Mouse (Mus musculus) heart, embryonic 10.5 days (tissue): ENCODE data around the gene Pipox. TPM values are rescaled to one million over a fixed set of nuclear protein-coding genes. Genes with fewer than 3 reads are reported as not detected.

ENCODE experiments used
- DNase-seq: peaks from one replicate; pipeline ENCODE4 v3.0.0-alpha.2; 2017; ENCODE audit warnings: low spot score
- H3K27ac ChIP-seq: fragments of 300-500 bp; sonication (generic); 2 replicates; pipeline ENCODE4 v1.5.1; 2016; ENCODE audit warnings: mild to moderate bottlenecking
- H3K27me3 ChIP-seq: fragments of 300-500 bp; sonication (generic); 2 replicates; pipeline ENCODE4 v1.6.1; 2016; ENCODE audit warnings: mild to moderate bottlenecking; ENCODE audit not compliant: poor library complexity, insufficient read depth, severe bottlenecking
- H3K36me3 ChIP-seq: fragments of 300-500 bp; sonication (generic); 2 replicates; pipeline ENCODE4 v1.6.1; 2016; ENCODE audit warnings: mild to moderate bottlenecking, moderate library complexity
- H3K4me1 ChIP-seq: fragments of 300-500 bp; sonication (generic); 2 replicates; pipeline ENCODE4 v1.6.1; 2016; ENCODE audit warnings: mild to moderate bottlenecking
- H3K4me3 ChIP-seq: fragments of 300-500 bp; sonication (generic); 2 replicates; pipeline ENCODE4 v1.5.1; 2016; ENCODE audit warnings: mild to moderate bottlenecking, moderate library complexity
- H3K9me3 ChIP-seq: fragments of 300-500 bp; sonication (generic); 2 replicates; pipeline ENCODE4 v1.6.1; 2016; ENCODE audit warnings: mild to moderate bottlenecking, moderate library complexity
- WGBS: fragments of 180-500 bp; shearing (Covaris S2); methylation state at CpG from one replicate; pipeline ENCODE4 v1.1.7; 2016; 5-methylcytosine and 5-hydroxymethylcytosine counted together
- polyA plus RNA-seq: library from polyadenylated mRNA; unstranded; fragments of >200 nt; fragmentation: Nextera tagmentation; extraction: Ambion mirVana; gene quantifications from 2 replicates; pipeline ENCODE4 v1.2.1, GENCODE M21; 2016

The Pipox gene
- polyA plus RNA-seq, 1 experiment from 2014 or later = 3.0 TPM

GRCm38 (mm10) chr11:77847599-77848128 is 46.2 kb downstream of the Pipox start:
- no peak for DNase-seq
- H3K27ac ChIP-seq = no peak overlapping the region
- WGBS = 61% methylated on average over 9 of the region's 9 CpGs
- H3K4me1 ChIP-seq = peaks cover 16% of the 10 kb centered on the region
- H3K9me3 ChIP-seq = no peaks in the 10 kb centered on the region
- H3K4me3 ChIP-seq = no peak overlapping the region
- no peaks in the 10 kb centered on the region for H3K27me3 ChIP-seq
- peaks cover 98% of the 10 kb centered on the region for H3K36me3 ChIP-seq

- 55% methylated on average over 4 of the region's 4 CpGs for WGBS
- Histone ChIP-seq H3K9me3 (no peaks in the 10 kb centered on the region), H3K27me3 (no peaks in the 10 kb centered on the region; the same call in 1 of the 2 replicates), H3K4me3 (no peak overlapping the region), H3K36me3 (peaks cover 100% of the 10 kb centered on the region), H3K27ac (no peak overlapping the region), H3K4me1 (0 out of 2 replicates have a peak, but pooled peaks cover 2% of the 10 kb centered on the region)
- no peak for DNase-seq
Observed at GRCm38 (mm10) chr11:77843906-77844200, 50.0 kb downstream of the Pipox start.

- no peak for DNase-seq
- Histone ChIP-seq H3K27ac (no peak overlapping the region), H3K27me3 (no peaks in the 10 kb centered on the region; the same call in 1 of the 2 replicates), H3K36me3 (peaks cover 100% of the 10 kb centered on the region), H3K4me3 (no peak overlapping the region), H3K4me1 (0 out of 2 replicates have a peak, but pooled peaks cover 2% of the 10 kb centered on the region), H3K9me3 (no peaks in the 10 kb centered on the region)
- WGBS = 86% methylated on average over 21 of the region's 21 CpGs
Observed at GRCm38 (mm10) chr11:77843068-77843905, 50.6 kb downstream of the Pipox start.

- Histone ChIP-seq H3K4me3 (no peak overlapping the region), H3K27me3 (no peaks in the 10 kb centered on the region; the same call in 1 of the 2 replicates), H3K4me1 (peaks cover 16% of the 10 kb centered on the region), H3K9me3 (no peaks in the 10 kb centered on the region), H3K27ac (no peak overlapping the region), H3K36me3 (peaks cover 100% of the 10 kb centered on the region)
- WGBS = 84% methylated on average over 16 of the region's 16 CpGs
- no peak for DNase-seq
Observed at GRCm38 (mm10) chr11:77840523-77841245, 53.2 kb downstream of the Pipox start.

GRCm38 (mm10) chr11:77837856-77838255 is 56.0 kb downstream of the Pipox start:
- peaks cover 100% of the 10 kb centered on the region for H3K36me3 ChIP-seq
- peaks cover 14% of the 10 kb centered on the region for H3K4me1 ChIP-seq
- H3K4me3 ChIP-seq = no peak overlapping the region
- no peaks in the 10 kb centered on the region; the same call in 1 of the 2 replicates for H3K27me3 ChIP-seq
- H3K9me3 ChIP-seq = no peaks in the 10 kb centered on the region
- no peak for DNase-seq
- WGBS = 83% methylated on average over 5 of the region's 5 CpGs
- H3K27ac ChIP-seq = no peak overlapping the region

- DNase-seq = no peak
- H3K27me3 ChIP-seq = no peaks in the 10 kb centered on the region; the same call in 1 of the 2 replicates
- peak overlapping the region; percentile 75 for H3K27ac ChIP-seq
- no peaks in the 10 kb centered on the region for H3K9me3 ChIP-seq
- no peak overlapping the region for H3K4me3 ChIP-seq
- 50% methylated on average over 4 of the region's 4 CpGs for WGBS
- peaks cover 14% of the 10 kb centered on the region for H3K4me1 ChIP-seq
- peaks cover 100% of the 10 kb centered on the region for H3K36me3 ChIP-seq
Observed at GRCm38 (mm10) chr11:77836751-77837150, 57.1 kb downstream of the Pipox start.

GRCm38 (mm10) chr11:77836290-77836689 is 57.6 kb downstream of the Pipox start:
- no peaks in the 10 kb centered on the region; the same call in 1 of the 2 replicates for H3K27me3 ChIP-seq
- H3K9me3 ChIP-seq = no peaks in the 10 kb centered on the region
- 69% methylated on average over 5 of the region's 5 CpGs for WGBS

GRCm38 (mm10) chr11:77835109-77835508 is 58.8 kb downstream of the Pipox start:
- no peak for DNase-seq
- peaks cover 100% of the 10 kb centered on the region for H3K36me3 ChIP-seq
- H3K4me3 ChIP-seq = no peak overlapping the region
- H3K9me3 ChIP-seq = no peaks in the 10 kb centered on the region
- WGBS = 89% methylated on average over 3 of the region's 3 CpGs
- H3K27me3 ChIP-seq = no peaks in the 10 kb centered on the region; the same call in 1 of the 2 replicates
- no peak overlapping the region for H3K27ac ChIP-seq
- H3K4me1 ChIP-seq = peaks cover 17% of the 10 kb centered on the region

More at GRCm38 (mm10) chr11:77836290-77836689, 57.6 kb downstream of the Pipox start:
- peak overlapping the region; percentile 75 for H3K27ac ChIP-seq
- DNase-seq = no peak
- peaks cover 100% of the 10 kb centered on the region for H3K36me3 ChIP-seq
- H3K4me1 ChIP-seq = peaks cover 14% of the 10 kb centered on the region
- no peak overlapping the region for H3K4me3 ChIP-seq

- no peaks in the 10 kb centered on the region for H3K27me3 ChIP-seq
- peaks cover 100% of the 10 kb centered on the region for H3K36me3 ChIP-seq
- H3K4me1 ChIP-seq = peaks cover 22% of the 10 kb centered on the region
- DNase-seq = no peak
- H3K27ac ChIP-seq = no peak overlapping the region
- no peak overlapping the region for H3K4me3 ChIP-seq
- no peaks in the 10 kb centered on the region for H3K9me3 ChIP-seq
- whole genome bisulfite sequencing = 74% methylated on average over 4 of the region's 4 CpGs
Observed at GRCm38 (mm10) chr11:77832541-77832940, 61.4 kb downstream of the Pipox start.

- 73% methylated on average over 7 of the region's 7 CpGs for WGBS
- Histone ChIP-seq H3K9me3 (no peaks in the 10 kb centered on the region), H3K4me3 (no peak overlapping the region), H3K27ac (no peak overlapping the region), H3K27me3 (no peaks in the 10 kb centered on the region), H3K36me3 (peaks cover 99% of the 10 kb centered on the region), H3K4me1 (peaks cover 15% of the 10 kb centered on the region)
- DNase-seq = no peak
Observed at GRCm38 (mm10) chr11:77830875-77831274, 63.0 kb downstream of the Pipox start.
